Mouse (Mus musculus): Measurements from ENCODE around the gene Tfap2d.

The Tfap2d gene

GRCm38 (mm10) chr1:19205649-19206048 is 102.8 kb downstream of the Tfap2d start:
- TF ChIP-seq GATA4 (IDR thresholded peaks at IDR 0.05; ENCODE audit: insufficient replicate concordance, low read length), result no peak

DNA sequence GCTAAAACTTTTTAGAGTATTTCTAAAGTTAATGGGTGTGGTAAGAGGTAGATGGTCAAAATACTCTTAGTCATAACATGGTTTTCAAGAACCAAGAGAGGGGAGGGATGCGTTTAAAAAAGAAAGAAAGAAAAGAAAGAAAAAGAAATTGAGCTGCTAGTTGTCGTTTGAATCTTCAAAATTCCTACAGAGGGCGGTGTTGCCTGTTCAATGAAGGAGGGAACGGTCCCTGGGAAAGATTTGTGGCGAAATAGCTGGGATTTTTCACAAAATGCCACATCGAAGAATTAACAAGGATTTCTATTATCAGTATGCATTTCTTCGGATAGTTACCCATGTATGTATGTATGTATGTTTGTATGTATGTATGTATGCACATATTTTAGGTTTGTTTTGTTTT is 103.4 kb downstream of the Tfap2d start:
- TF ChIP-seq GATA4 (IDR thresholded peaks at IDR 0.05; ENCODE audit: insufficient replicate concordance, low read length), result no peak

DNA sequence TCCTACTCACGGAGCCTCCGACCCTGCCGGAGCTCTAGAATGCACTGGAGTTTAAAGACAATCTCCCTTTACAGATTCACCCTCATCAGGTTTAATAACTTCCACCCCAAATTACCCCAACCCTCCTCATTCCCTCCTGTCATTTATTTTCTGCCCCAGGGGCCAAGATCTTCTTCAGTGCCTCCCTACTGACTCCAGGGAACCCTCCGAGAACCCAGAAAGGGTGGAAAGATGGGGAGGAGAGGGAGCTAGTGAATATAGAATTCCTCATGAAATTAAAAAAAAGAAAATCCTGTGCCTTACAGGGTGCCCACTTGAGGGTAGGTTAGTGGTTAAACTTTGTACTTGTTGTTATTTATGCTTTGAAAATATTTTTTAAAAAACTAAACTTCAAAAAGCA is 104.8 kb downstream of the Tfap2d start:
- TF ChIP-seq GATA4 (IDR thresholded peaks at IDR 0.05; ENCODE audit: insufficient replicate concordance, low read length), result no peak

GRCm38 (mm10) chr1:19208641-19209358 is 106.0 kb downstream of the Tfap2d start, which contains the start of gene Tfap2b:
Tfap2b (plus strand) TSS chr1:19208914.
- no peak for TF ChIP-seq GATA4 (IDR thresholded peaks at IDR 0.05; ENCODE audit: insufficient replicate concordance, low read length)

DNA sequence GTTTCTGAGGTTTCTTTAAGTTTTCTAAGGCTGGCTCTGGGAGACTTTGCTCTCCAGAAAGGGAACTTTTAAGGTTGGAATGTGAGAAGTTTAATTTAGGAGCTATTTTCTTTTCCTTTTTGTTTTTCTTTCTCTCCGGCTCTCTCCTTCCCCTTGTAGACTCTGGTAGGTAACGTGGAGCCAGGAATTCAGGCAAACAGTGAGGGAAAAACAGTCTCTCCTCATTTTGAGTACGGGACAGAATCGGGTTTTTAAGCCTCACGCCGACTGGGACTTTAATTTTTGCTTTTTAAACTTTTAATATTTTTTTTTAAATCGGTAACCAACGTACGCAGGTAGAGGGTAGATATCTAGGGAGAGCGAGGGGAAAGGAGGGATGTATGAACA is 106.5 kb downstream of the Tfap2d start:
- no peak for TF ChIP-seq GATA4 (IDR thresholded peaks at IDR 0.05; ENCODE audit: insufficient replicate concordance, low read length)

GRCm38 (mm10) chr1:19209776-19210175 is 107.0 kb downstream of the Tfap2d start:
- no peak for TF ChIP-seq GATA4 (IDR thresholded peaks at IDR 0.05; ENCODE audit: insufficient replicate concordance, low read length)

DNA sequence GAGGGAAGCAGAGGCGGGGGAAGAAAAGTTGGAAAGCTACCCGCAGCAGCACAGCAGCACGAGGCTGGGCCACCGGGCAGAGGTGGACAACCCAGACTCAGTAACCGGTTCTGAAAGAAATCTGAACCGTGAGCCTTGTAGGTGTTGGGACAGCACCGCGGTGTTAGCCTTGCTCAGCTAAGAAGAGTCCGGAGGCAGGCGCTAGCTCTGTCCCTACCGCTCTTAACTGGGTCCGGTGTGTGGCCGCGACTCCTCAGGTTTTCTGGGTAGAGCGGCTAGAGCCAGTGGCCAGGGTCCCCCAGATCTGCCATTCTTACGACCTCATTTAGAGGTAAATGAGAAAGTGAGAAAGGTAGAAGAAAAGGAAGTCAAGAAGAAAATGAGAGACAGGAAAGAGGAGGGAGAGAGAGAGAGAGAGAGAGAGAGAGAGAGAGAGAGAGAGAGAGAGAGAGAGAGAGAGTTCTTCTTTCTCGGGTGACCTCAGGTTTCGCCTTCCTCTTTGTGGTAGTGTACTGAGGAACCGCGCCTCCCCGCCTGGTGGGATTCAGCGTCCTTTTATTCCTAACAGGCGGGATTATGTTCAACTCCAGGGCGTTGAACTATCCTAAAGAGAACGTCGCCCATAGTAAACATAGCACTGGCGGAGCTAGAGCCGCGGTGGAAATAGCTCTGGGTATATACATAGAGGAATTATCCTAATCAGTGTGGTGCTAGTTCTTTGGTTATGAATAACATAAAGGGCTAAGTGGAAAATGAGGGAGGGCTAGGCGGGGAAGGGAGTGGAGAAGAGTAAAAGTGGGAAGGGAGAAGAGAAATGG is 107.6 kb downstream of the Tfap2d start:
- no peak for TF ChIP-seq GATA4 (IDR thresholded peaks at IDR 0.05; ENCODE audit: insufficient replicate concordance, low read length)

GRCm38 (mm10) chr1:19211033-19211405 is 108.2 kb downstream of the Tfap2d start:
- no peak for TF ChIP-seq GATA4 (IDR thresholded peaks at IDR 0.05; ENCODE audit: insufficient replicate concordance, low read length)

DNA sequence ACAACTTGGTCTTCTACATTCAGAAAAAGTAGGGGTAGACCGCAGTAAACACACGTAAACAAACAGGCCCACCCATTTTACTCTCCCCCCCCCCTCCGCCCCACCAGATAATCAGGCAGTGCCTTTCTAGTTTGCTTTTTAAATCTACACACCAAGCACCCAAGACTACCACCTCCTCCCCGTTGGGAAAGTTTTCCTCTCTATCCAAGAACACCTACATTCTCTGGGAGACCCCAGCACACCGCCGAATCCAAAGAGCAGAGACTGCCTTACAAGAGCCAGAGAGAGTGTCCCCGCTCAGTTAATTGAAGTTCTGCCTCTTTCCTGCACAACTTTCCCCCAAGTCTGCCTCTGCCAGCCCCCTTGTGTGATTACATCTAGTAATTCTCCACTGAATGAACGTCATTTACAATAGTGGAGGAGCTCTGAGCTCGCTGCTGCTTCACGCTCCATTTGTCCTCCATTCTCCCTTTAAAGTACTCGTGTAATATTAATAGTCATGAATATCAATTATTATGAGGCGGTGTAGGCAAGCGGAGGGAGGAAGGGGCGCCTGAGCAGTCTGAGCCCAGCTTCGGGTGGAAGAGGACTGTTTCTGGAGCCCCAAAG is 108.8 kb downstream of the Tfap2d start:
- TF ChIP-seq GATA4 (IDR thresholded peaks at IDR 0.05; ENCODE audit: insufficient replicate concordance, low read length), result no peak

- TF ChIP-seq GATA4 (IDR thresholded peaks at IDR 0.05; ENCODE audit: insufficient replicate concordance, low read length), result no peak
These were observed 109.9 kb downstream of the Tfap2d start for GRCm38 (mm10) chr1:19212691-19213090.

GRCm38 (mm10) chr1:19213171-19213570 is 110.3 kb downstream of the Tfap2d start:
- no peak for TF ChIP-seq GATA4 (IDR thresholded peaks at IDR 0.05; ENCODE audit: insufficient replicate concordance, low read length)

DNA sequence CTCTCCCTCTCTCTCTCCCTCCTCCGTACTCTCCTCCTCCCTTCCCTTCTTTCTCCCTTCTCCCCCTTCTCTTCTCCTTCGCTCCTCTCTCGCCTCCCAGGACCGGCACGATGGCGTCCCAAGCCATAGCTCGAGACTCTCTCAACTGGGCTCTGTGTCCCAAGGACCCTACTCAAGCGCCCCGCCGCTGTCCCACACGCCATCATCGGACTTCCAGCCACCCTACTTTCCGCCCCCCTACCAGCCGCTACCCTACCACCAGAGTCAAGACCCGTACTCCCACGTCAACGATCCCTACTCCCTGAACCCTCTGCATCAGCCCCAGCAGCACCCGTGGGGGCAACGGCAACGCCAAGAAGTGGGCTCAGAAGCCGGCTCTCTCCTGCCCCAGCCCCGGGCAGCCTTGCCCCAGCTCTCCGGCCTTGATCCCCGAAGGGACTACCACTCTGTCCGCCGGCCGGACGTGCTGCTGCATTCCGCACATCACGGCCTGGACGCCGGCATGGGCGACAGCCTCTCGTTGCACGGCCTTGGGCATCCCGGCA is 111.1 kb downstream of the Tfap2d start:
- no peak for TF ChIP-seq GATA4 (IDR thresholded peaks at IDR 0.05; ENCODE audit: insufficient replicate concordance, low read length)
